Mouse (Mus musculus) adipose tissue, adult 10 weeks (tissue): ENCODE data around the gene Gm13275. TPM values are rescaled to one million over a fixed set of nuclear protein-coding genes. Genes with fewer than 3 reads are reported as not detected.

Experiments used
- polyA plus RNA-seq: library from polyadenylated mRNA; stranded (reverse); fragments of 350-450 nt; fragmentation: Illumina TruSeq; extraction: RNeasy Lipid Tissue Mini Kit (QIAGEN cat#74804); gene quantifications from one replicate; pipeline ENCODE4 v1.2.3, GENCODE M21; 2014; ENCODE audit warnings: low read depth, low replicate concordance

The Gm13275 gene
- polyA plus RNA-seq, 1 experiment from 2014 or later: not detected

Other genes with a start within 250 kb of the Gm13275 start
- not detected for gene Ifna15, start 236.2 kb upstream of the Gm13275 start, polyA plus RNA-seq
- gene Ifna14, start 222.7 kb upstream of the Gm13275 start, polyA plus RNA-seq: not detected
- gene Ifna9, start 202.1 kb upstream of the Gm13275 start, polyA plus RNA-seq: not detected
- not detected for gene Ifna12, start 191.1 kb upstream of the Gm13275 start, polyA plus RNA-seq
- gene C87499, start 160.1 kb upstream of the Gm13275 start, polyA plus RNA-seq: not detected
- gene Ifna13, start 150.0 kb upstream of the Gm13275 start, polyA plus RNA-seq: not detected
- gene Ifna16, start 117.6 kb upstream of the Gm13275 start, polyA plus RNA-seq: not detected
- not detected for gene Ifna2, start 110.6 kb upstream of the Gm13275 start, polyA plus RNA-seq
- gene Ifnab, start 103.1 kb upstream of the Gm13275 start, polyA plus RNA-seq: not detected
- gene Gm26566, start 72.7 kb upstream of the Gm13275 start, polyA plus RNA-seq: 0.62 TPM
- 33.9 TPM for gene Klhl9, start 72.0 kb upstream of the Gm13275 start, polyA plus RNA-seq
- not detected for gene Gm13271, start 39.6 kb upstream of the Gm13275 start, polyA plus RNA-seq
- gene Gm13283, start 34.4 kb upstream of the Gm13275 start, polyA plus RNA-seq: not detected
- gene Gm13290, start 20.7 kb upstream of the Gm13275 start, polyA plus RNA-seq: not detected
- not detected for gene Gm13289, start 17.6 kb upstream of the Gm13275 start, polyA plus RNA-seq
- not detected for gene Gm13272, start 14.6 kb upstream of the Gm13275 start, polyA plus RNA-seq
- gene Ifnz, start 12.4 kb upstream of the Gm13275 start, polyA plus RNA-seq: not detected
- gene Gm13276, start 8.8 kb upstream of the Gm13275 start, polyA plus RNA-seq: not detected
- not detected for gene Gm13277, start 5.9 kb upstream of the Gm13275 start, polyA plus RNA-seq
- not detected for gene Gm13278, start 2.9 kb upstream of the Gm13275 start, polyA plus RNA-seq
- gene Gm13279, start 2.9 kb downstream of the Gm13275 start, polyA plus RNA-seq: not detected
- gene Gm13285, start 5.2 kb downstream of the Gm13275 start, polyA plus RNA-seq: not detected
- not detected for gene Gm13287, start 8.8 kb downstream of the Gm13275 start, polyA plus RNA-seq
- not detected for gene Gm13288, start 11.0 kb downstream of the Gm13275 start, polyA plus RNA-seq
- not detected for gene Ifna7, start 21.7 kb downstream of the Gm13275 start, polyA plus RNA-seq
- gene Ifna11, start 25.5 kb downstream of the Gm13275 start, polyA plus RNA-seq: not detected
- gene Ifna6, start 32.9 kb downstream of the Gm13275 start, polyA plus RNA-seq: not detected
- gene Ifna5, start 41.0 kb downstream of the Gm13275 start, polyA plus RNA-seq: not detected
- not detected for gene Ifna4, start 47.4 kb downstream of the Gm13275 start, polyA plus RNA-seq
- gene Ifna1, start 55.6 kb downstream of the Gm13275 start, polyA plus RNA-seq: not detected
- gene Ifne, start 85.7 kb downstream of the Gm13275 start, polyA plus RNA-seq: not detected